Mouse (Mus musculus): ENCODE measurements at regions not wholly inside any gene's neighbourhood (a gene's known extent, or its start where the extent isn't known, plus 50 kb on each side); places are given as distances from the start of the nearest gene placed in this dataset.

GRCm38 (mm10) chr3:41312492-41312891 is 229.6 kb upstream of the Pgrmc2 start:
- in situ Hi-C loops (cut with MboI, MseI): no loop called here

DNA sequence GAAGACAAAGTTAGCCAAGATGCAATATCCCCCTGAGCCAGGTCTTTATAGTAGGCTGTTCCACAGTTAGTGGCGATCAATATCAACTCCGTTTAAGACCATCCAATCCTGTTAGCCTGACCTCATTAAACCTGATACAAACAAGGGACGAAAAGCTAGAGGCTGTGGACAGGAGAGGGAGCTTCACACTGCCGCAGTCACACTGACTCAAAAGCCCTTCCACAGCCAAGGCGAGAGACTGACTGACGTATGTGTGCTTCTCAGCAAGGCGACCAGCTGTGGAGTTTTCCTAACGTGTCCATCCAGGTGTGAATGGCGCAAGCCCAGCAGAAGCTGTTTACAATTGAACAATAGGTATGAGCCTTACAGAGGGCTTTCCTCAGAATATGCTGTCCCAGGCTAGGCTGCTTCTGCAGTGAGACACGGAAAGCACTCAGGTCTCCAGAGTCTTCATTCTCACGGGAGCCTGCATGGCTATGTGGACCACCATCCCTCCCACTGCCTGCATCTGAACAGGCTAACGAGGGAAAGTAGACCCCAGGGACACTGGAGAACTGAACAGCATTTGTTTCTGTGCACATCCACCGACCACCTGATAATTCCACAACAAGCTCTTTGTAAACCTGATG is 224.7 kb upstream of the Pgrmc2 start:
- in situ Hi-C loops (cut with MboI, MseI): no loop called here

DNA sequence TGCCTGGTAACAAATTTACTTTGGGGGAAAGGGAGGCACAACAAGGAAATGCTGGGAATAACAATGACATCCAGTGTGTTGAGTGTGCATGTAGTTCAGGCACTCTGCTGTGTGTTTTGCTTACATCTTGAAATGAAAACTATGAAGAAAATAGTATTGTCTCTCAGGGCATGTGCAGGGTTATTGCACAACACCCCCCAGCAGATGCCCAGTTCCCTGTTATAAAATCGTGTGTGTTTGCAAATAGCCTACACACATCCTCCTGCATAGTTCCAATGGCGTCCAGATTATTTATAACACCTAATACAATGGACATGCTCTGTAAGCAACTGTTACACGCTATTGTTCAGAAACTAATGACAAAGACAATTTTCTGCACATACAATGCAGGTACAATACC is 220.0 kb upstream of the Pgrmc2 start:
- in situ Hi-C loops (cut with MboI, MseI): no loop called here

- in situ Hi-C loops (cut with MboI, MseI): no loop called here
Observed at GRCm38 (mm10) chr3:41298776-41299175, 215.9 kb upstream of the Pgrmc2 start.

- in situ Hi-C loops (cut with MboI, MseI): no loop called here
Observed at GRCm38 (mm10) chr3:41296152-41296809, 213.4 kb upstream of the Pgrmc2 start.

- in situ Hi-C loops (cut with MboI, MseI): no loop called here
Observed at GRCm38 (mm10) chr3:41295150-41295549, 212.3 kb upstream of the Pgrmc2 start.

- in situ Hi-C loops (cut with MboI, MseI): no loop called here
Observed at GRCm38 (mm10) chr3:41290535-41291307, 207.9 kb upstream of the Pgrmc2 start.

GRCm38 (mm10) chr3:41288735-41289134 is 205.9 kb upstream of the Pgrmc2 start:
- in situ Hi-C loops (cut with MboI, MseI): no loop called here

- in situ Hi-C loops (cut with MboI, MseI): no loop called here
Observed at GRCm38 (mm10) chr3:41288066-41288465, 205.2 kb upstream of the Pgrmc2 start.

DNA sequence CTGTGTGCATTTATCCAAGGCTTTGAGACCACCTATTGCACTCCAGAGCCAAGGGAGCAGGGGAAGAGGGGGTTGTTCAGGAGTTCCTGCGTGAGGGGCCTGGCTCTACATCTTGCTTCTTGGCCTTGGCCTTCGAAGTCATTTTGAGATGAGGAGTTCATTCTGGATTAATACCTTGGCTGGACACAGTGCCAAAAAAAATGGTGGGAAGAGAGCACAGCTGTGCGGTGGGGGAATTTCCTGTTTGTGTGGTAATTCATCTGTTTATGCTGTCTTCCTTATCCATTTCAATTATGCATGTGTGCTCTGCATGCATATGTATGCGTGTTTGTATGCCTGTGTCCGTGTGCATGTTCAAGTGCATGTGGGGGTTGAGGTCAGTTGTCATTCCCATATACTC is 202.5 kb upstream of the Pgrmc2 start:
- in situ Hi-C loops (cut with MboI, MseI): no loop called here

- in situ Hi-C loops (cut with MboI, MseI): no loop called here
Observed at GRCm38 (mm10) chr3:41284897-41285296, 202.1 kb upstream of the Pgrmc2 start.

GRCm38 (mm10) chr3:41282431-41283037 is 199.7 kb upstream of the Pgrmc2 start:
- in situ Hi-C loops (cut with MboI, MseI): no loop called here

- in situ Hi-C loops (cut with MboI, MseI): no loop called here
Observed at GRCm38 (mm10) chr3:41276096-41276495, 193.2 kb upstream of the Pgrmc2 start.

DNA sequence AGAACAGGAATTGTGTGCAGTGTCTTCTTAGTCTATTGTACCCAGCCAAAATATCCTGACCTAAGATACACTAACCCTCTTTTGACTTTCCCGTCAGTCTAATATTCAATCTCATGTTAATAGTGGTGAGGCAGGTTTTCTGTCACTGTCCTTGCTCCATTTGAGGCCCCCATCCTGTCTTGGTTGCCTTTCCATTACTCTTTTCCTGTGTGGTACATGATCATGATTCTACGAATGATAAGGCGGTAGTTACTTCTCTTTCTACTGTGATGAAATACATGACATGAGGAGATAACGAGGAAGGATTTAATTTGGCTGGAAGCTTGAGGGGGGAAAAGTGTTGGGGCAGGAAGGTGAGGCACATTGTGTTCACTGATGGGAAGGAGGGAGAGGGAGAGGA is 185.7 kb upstream of the Pgrmc2 start:
- in situ Hi-C loops (cut with MboI, MseI): no loop called here

- in situ Hi-C loops (cut with MboI, MseI): no loop called here
Observed at GRCm38 (mm10) chr3:41266216-41266615, 183.4 kb upstream of the Pgrmc2 start.

DNA sequence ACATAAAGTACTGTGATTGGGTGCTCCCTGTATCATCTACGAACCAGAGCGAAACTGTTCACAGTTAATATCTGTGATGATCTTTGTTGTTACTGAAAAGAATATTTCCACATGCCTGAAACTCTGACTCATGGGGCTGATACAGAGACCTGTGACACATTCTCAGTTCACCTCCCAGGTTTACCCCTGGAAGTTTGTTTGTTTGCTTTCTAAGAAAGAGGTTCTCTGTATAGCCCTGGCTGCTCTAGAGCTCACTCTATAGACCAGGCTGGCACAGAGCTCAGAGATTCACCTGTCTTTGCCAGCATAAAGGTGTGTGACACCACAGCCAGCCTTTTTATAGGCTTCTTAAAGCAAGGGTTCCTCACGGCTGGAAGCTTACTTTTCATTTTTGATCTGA is 182.6 kb upstream of the Pgrmc2 start:
- in situ Hi-C loops (cut with MboI, MseI): no loop called here

DNA sequence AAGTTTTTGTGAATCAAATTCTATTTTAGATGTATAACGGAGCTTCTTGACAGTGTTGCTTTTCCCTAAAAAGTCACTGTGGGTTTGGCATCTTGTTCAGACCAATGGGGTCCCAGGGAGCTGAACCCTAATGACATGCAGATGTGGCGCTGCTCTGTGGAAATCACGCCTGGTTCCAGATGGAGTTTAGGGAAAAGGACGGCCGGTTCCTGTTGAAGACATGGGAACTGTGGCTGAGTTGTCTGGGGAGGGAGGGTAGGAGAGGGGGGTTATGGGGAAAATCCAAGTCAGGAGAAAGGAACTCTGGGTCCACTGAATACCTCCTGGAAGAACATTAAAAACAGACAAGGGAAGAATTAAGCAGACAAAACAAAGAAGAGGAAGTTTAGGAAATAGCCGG is 175.4 kb upstream of the Pgrmc2 start:
- in situ Hi-C loops (cut with MboI, MseI): loop anchor here in 1 of 2 experiments (10.0 kb wide), 1 partner anchor 1793 kb away; no protein-coding TSS in a partner anchor

- in situ Hi-C loops (cut with MboI, MseI): no loop called here
Observed at GRCm38 (mm10) chr3:41244960-41245359, 162.1 kb upstream of the Pgrmc2 start.

DNA sequence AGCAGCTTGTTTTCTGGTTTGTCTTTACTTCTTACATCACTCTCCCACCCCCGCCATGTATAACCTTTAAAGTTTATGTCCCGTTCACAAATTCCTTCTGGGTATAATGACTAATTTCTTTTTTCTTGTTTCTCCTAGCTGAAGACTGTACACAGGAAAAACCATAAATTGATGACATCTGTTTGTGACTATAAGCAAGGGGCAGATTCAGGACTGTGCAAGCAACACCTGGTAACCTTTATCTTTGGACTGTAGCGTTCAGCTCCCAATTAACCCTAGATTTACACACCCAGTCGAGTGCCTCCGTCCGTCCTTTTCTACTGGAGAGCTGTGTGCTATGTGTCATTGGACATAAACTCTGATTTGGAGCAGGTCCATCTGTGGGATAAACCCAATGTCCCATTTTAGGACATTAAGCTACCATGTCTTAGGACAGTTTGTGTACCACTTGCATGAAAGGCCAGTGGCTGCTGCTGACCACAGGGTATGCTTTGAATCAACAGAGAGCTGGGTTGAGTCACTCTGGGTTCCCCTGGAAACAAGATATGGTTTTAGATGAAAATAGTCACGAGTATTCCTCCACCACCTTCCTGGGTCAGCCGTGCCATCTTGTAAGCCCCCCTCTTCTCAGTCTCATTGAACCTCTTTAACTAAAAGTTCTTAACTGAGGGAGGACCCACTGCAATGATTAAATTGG is 159.2 kb upstream of the Pgrmc2 start:
- in situ Hi-C loops (cut with MboI, MseI): no loop called here

- in situ Hi-C loops (cut with MboI, MseI): loop anchor here in 1 of 2 experiments (5.0 kb wide), 1 partner anchor 82 kb away; no protein-coding TSS in a partner anchor
Observed at GRCm38 (mm10) chr3:41239801-41240200, 157.0 kb upstream of the Pgrmc2 start.

DNA sequence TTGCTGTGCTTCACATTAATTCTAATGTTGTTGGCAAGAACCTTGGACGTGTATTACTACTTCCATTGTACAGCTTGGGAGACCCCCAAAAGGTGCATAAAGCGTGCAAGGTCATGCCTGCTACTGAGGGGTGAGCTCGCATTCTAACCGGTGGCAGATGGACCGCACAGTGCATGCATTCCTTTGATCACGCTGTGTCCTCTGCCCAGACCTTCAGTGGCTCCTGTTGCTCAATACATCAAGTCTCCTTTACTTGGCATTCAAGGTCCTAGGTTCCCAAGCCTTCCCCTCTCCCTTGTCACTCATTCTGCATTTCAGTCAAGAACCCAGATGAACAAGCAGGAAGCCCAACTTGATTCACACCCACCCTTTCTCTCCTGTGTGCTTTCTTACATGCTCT is 156.4 kb upstream of the Pgrmc2 start:
- in situ Hi-C loops (cut with MboI, MseI): loop anchor here in 1 of 2 experiments (5.0 kb wide), 1 partner anchor 83 kb away; no protein-coding TSS in a partner anchor

Measured in T-helper 17 cell (primary cell).